Mouse (Mus musculus): Measurements from ENCODE around the gene Etfa. TPM values are rescaled to one million over a fixed set of nuclear protein-coding genes. Genes with fewer than 3 reads are reported as not detected.

Gene Etfa
- total and polyA plus RNA-seq, 2 experiments from 2014 or later: 94.5 to 929 TPM

DNA sequence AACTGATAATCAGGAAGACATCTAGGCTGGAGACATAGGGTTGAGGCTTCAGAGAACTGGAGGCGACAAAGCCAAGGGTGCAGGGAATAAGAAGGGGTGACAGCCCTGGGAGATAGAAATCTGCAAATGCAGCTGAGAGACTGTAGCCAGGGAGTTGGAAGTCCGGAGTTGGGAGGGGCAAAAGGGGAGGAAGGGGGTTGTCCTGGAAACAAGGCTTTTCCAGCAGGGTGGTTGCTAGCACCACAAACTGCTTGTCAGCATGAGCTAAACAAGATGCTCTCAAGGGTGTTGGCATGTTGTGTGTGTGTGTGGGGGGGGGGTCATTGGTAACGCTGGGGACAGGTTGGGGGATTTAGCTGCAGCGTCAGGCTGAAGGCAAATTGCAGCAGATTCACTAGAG lies 103.2 kb downstream of the Etfa start:
- Histone ChIP-seq H3K36me3 (replicated peaks; ENCODE audit: control insufficient read depth, insufficient read depth, low read length) (no peaks in the 10 kb centered on the region), H3K9ac (replicated peaks; ENCODE audit: low read depth, low read length) (no peak overlapping the region), H3K4me3 (ENCODE audit: low read depth, low read length) (no peak overlapping the region), H3K27me3 (ENCODE audit: control insufficient read depth, insufficient read depth, low read length) (no peaks in the 10 kb centered on the region), H3K4me1 (ENCODE audit: control insufficient read depth, insufficient read depth) (no peaks in the 10 kb centered on the region), H3K27ac (ENCODE audit: low read depth) (no peak overlapping the region), H3K9me3 (replicated peaks; ENCODE audit: control insufficient read depth, low read length) (no peaks in the 10 kb centered on the region), H3K4me2 (ENCODE audit: low read depth, low read length) (no peak overlapping the region)
- DNase-seq (ENCODE audit: low spot score): no peak
- 20% methylated on average over 4 of the region's 4 CpGs for WGBS
- TF ChIP-seq EP300 (IDR thresholded peaks at IDR 0.05; ENCODE audit: low read depth): no peak
- no peak for TF ChIP-seq CTCF (IDR thresholded peaks at IDR 0.05; ENCODE audit: low read depth)
- ATAC-seq (ENCODE audit: insufficient read depth, low read depth): no peak

DNA sequence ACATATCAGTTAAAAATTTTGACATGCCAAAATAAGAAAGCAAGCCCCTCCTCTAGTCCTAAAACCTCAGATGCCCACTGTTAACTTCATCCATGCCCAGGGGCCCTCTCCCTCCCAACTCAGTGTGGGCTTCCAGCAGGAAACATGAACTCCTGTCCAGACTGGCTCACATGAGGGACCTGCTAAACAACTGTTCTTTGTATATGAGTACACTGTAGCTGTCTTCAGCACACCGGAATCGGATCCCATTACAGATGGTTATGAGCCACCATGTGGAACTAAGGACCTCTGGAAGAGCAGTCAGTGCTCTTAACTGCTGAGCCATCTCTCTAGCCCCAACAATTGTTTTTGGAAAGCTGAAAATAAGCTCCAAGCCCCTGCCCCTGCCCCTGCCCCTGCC lies 105.3 kb downstream of the Etfa start:
- Histone ChIP-seq H3K36me3 (replicated peaks; ENCODE audit: control insufficient read depth, insufficient read depth, low read length) (no peaks in the 10 kb centered on the region), H3K4me2 (ENCODE audit: low read depth, low read length) (no peak overlapping the region), H3K27ac (ENCODE audit: low read depth) (no peak overlapping the region), H3K4me3 (ENCODE audit: low read depth, low read length) (no peak overlapping the region), H3K27me3 (ENCODE audit: control insufficient read depth, insufficient read depth, low read length) (no peaks in the 10 kb centered on the region), H3K9ac (replicated peaks; ENCODE audit: low read depth, low read length) (no peak overlapping the region), H3K9me3 (replicated peaks; ENCODE audit: control insufficient read depth, low read length) (no peaks in the 10 kb centered on the region), H3K4me1 (ENCODE audit: control insufficient read depth, insufficient read depth) (no peaks in the 10 kb centered on the region)
- TF ChIP-seq CTCF (IDR thresholded peaks at IDR 0.05; ENCODE audit: low read depth) (no peak), EP300 (IDR thresholded peaks at IDR 0.05; ENCODE audit: low read depth) (no peak)
- ATAC-seq (ENCODE audit: insufficient read depth, low read depth) (no peak), DNase-seq (ENCODE audit: low spot score) (no peak)
- 76% methylated on average over 2 of the region's 2 CpGs for WGBS

DNA sequence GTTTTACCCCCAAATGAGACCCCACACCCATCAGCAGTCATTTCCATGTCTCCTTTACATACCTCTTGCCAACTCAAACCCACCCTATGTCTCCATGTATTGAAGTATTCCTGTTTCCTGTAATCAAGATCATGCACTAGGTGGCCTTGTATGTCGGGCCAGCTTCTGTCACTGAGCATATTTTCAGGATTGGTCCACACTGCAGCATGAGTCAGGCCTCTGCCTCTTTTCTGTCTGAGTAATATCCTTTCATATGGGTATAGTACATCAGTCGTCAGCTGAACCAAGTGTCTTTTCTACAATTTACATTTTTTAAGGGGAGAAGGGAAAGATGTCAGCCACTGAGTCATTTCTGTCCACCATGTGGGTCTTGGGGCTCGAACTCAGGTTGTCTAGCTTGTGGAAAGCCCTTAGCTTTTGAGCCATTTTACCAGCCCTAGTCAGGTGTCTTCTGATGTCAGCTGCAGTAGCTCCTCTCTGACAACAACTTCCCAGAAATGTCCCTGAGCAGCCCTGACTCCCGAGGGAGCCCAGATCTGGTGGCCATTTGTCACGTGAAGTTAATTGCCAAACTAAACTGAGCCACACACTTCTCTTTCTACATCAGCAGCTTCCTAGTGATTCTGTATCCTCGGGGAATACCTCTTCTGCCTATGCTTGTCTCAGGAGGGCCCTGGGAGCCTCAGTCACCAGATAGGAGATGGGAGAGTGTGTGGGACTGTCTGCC lies 106.9 kb downstream of the Etfa start:
- DNase-seq (ENCODE audit: low spot score) (no peak), ATAC-seq (ENCODE audit: insufficient read depth, low read depth) (no peak)
- Histone ChIP-seq H3K36me3 (replicated peaks; ENCODE audit: control insufficient read depth, insufficient read depth, low read length) (no peaks in the 10 kb centered on the region), H3K9ac (replicated peaks; ENCODE audit: low read depth, low read length) (no peak overlapping the region), H3K9me3 (replicated peaks; ENCODE audit: control insufficient read depth, low read length) (no peaks in the 10 kb centered on the region), H3K4me3 (ENCODE audit: low read depth, low read length) (no peak overlapping the region), H3K27me3 (ENCODE audit: control insufficient read depth, insufficient read depth, low read length) (no peaks in the 10 kb centered on the region), H3K4me1 (ENCODE audit: control insufficient read depth, insufficient read depth) (no peaks in the 10 kb centered on the region), H3K4me2 (ENCODE audit: low read depth, low read length) (no peak overlapping the region), H3K27ac (ENCODE audit: low read depth) (no peak overlapping the region)
- TF ChIP-seq EP300 (IDR thresholded peaks at IDR 0.05; ENCODE audit: low read depth) (no peak), CTCF (IDR thresholded peaks at IDR 0.05; ENCODE audit: low read depth) (no peak)
- 62% methylated on average over 6 of the region's 6 CpGs for WGBS

Other genes starting within 250 kb of the Etfa start
- gene Nrg4, start 185.4 kb downstream of the Etfa start, total RNA-seq (2014; rRNA removed; ENCODE audit: low replicate concordance): 0.43 TPM in 1 of 2 replicates, not detected in the other
- 1.2 and 1.3 TPM in 2 replicates for gene Nrg4, start 185.4 kb downstream of the Etfa start, polyA plus RNA-seq (2015; fragmentation: Nextera tagmentation; extraction: Ambion mirVana)
- 2.1 TPM in 1 of 2 replicates, not detected in the other for gene Tmem266, start 185.3 kb downstream of the Etfa start, total RNA-seq (2014; rRNA removed; ENCODE audit: low replicate concordance)
- 0.11 and 0.15 TPM in 2 replicates for gene Tmem266, start 185.3 kb downstream of the Etfa start, polyA plus RNA-seq (2015; fragmentation: Nextera tagmentation; extraction: Ambion mirVana)
- gene Isl2, start 26.4 kb upstream of the Etfa start, total RNA-seq (2014; rRNA removed; ENCODE audit: low replicate concordance): not detected in 2 replicates
- not detected in 2 replicates for gene Isl2, start 26.4 kb upstream of the Etfa start, polyA plus RNA-seq (2015; fragmentation: Nextera tagmentation; extraction: Ambion mirVana)

Data from heart, postnatal 0 days (tissue).